Mouse (Mus musculus): Measurements from ENCODE around the gene Hsph1. TPM values are rescaled to one million over a fixed set of nuclear protein-coding genes. Genes with fewer than 3 reads are reported as not detected.

Gene Hsph1
- 10 to 100 TPM; 36.1 to 39.7 TPM for total RNA-seq (2021)
- long read RNA-seq, experiment 1, transcript Hsph1-211 (18 exons, 3,802 nt) = major isoform, 18 of 21 reads
- long read RNA-seq, experiment 1, partial matches to known transcripts = 2 of 21 reads
- long read RNA-seq, experiment 1, other reads (novel, unspliced or antisense) = 1 of 21 reads
- long read RNA-seq, experiment 2, transcript Hsph1-211 (18 exons, 3,802 nt) = major isoform, 41 of 50 reads
- long read RNA-seq, experiment 2, partial matches to known transcripts = 4 of 50 reads
- long read RNA-seq, experiment 2, other reads (novel, unspliced or antisense) = 4 of 50 reads

DNA sequence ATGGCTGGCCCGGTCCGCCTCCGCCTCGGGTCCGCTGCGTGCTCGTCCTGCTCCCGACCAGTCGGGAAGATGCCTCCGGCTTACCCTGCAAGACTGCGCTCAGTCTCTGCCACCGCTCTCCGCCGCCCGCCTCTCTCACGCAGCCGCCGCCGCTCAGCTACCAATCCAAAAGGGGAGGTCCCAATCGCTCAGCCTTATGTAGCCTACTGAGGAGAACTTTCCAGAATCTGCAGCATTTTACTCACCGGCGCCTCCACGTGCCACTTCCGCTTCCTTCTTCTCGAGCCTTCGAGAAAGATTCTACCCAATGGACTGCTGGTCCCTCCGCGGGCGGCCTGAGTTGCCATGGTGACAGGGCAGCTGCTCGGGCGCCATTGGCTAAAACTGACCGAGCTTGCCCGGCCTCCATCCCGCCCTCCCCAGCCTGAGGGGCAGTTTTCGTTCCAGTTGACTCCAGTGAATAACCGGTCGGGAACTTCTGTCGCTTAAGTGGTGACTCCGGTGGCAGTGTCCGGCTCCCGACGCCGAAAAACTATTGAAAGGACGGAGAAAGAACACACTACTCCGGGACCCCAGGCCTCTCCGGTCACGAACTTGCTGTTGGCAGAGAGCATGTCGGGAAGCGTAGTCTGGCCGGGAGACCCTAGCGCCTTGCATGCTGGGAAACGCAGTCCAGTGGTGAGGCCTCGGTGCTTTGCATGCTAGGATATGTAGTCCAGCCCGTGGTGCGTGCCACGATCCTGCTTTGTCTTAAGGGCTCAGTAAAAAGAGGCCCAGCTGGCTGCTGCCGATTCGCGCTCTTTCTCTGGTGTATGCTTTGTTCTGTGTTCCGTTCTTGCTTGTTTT lies at the start of gene Hsph1:
Gene Hsph1 (minus strand): TSS at position 302 of the 846 bp plus-strand sequence.
- peak; percentile 98 for DNase-seq
- intact Hi-C loops (cut with DNase I; ENCODE audit: low total_unique reads) = no loop called here

- no peak for DNase-seq
- intact Hi-C loops (cut with DNase I; ENCODE audit: low total_unique reads) = no loop called here
These were observed 44.8 kb upstream of the Hsph1 start for GRCm38 (mm10) chr5:149680946-149681345.

DNA sequence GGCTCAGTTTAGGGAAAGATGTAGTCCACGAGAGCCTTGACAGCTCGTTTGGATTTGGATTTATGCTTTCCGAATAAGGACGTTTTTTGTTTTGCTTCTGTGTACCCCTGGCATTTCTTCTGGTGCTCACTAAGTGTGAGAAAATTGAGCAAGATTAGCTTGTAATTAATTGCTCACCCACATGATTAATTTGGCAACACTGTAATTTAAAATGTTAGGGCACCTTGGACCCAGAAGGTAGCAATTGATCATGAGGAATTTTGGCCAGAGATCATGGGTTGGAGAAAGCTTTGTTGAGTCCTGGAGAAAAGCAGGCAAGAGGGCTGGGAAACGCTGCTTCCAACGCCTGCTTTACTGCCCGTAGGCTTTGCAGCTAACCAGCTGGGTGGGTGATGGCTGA lies 43.7 kb upstream of the Hsph1 start:
- intact Hi-C loops (cut with DNase I; ENCODE audit: low total_unique reads) = no loop called here
- DNase-seq = no peak

DNA sequence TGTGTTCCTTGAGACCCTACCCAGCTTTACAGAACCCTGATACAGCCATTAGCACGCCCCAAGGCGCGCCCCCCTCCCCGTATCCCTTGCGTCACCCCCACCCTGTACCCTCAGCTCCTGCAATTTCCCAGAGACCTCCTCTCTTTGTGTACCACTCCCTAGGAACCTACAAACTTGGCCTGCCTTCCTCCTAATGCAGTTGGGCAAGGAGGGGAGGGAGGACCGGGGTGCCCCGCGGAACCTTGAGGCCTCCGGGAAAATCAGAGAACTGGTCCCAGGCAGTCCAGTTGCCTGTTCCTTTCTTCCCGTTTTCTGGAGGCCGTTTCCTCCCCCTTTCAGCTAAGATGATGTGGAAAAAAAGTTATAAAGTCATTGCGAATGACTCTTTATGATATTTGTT lies 43.2 kb upstream of the Hsph1 start:
- DNase-seq = no peak
- intact Hi-C loops (cut with DNase I; ENCODE audit: low total_unique reads) = no loop called here

GRCm38 (mm10) chr5:149678990-149679348 lies 42.8 kb upstream of the Hsph1 start:
- intact Hi-C loops (cut with DNase I; ENCODE audit: low total_unique reads) = no loop called here
- peak; percentile 5 for DNase-seq

DNA sequence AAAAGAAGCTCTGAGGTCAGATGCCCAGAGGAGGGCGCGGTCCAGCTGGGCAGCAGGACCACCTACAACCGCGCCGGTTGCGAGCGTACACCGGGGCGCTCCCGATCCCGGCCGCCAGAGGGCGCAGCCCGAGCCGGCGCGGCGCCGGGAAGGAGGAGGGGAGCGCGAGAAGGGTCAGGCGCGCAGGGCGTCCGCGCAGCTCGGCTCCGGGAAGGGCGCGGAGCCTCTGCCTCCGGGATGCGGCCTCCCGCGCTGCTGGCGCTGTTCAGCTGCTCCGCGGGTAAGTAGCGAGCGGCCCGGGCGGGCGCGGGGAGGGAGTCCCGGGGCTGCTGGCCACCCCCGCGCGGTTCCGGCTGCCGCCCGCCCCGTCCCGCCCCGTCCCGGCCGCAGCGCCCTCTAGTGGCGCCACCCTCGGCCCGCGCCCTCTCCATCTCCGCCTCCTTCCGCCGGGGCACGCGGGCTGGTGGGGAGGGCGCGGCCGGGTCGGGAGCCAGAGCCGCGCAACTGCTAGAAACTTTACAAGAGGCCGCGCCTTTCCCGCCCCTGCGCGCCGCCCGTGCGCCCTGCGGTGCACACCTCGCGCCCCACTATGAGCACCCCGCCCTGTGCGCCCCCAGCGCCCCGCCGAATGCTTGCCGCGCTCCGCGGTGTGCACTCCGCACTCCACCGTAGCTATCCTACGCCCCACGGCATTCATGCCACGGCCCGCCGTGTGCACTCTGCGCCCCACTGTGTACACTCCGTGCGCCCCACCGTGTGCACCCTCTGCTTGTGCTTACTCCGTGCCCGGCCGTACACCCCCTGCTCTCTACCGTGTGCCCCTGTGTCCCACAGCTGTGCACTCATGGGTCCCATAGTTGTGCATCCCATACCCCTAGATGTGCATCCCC lies 42.2 kb upstream of the Hsph1 start, which contains the start of gene B3glct:
Gene B3glct (plus strand): TSS at position 131 of the 890 bp plus-strand sequence.
- peak; percentile 87 for DNase-seq
- intact Hi-C loops (cut with DNase I; ENCODE audit: low total_unique reads) = no loop called here

DNA sequence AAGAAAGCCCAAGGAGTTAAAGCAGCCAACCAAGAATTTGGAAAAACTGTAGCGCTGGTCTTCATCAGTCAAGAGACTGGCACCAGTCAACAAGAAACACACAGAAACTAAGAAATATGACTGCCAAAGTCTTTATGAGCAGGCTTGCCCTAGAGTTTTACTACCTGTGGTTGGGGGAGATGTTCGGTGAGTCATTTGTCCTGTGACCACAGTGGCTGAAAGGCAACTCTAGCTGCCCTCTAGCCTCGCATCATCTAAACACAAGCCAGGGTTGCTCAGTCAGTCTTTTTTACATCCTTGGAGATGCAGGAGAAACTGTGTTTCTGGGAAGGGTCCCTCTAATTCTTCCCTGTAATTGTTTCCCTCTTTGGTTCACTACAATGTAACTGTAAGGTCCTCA lies 41.0 kb upstream of the Hsph1 start:
- intact Hi-C loops (cut with DNase I; ENCODE audit: low total_unique reads) = no loop called here
- no peak for DNase-seq

- intact Hi-C loops (cut with DNase I; ENCODE audit: low total_unique reads) = no loop called here
- DNase-seq = no peak
These were observed 27.2 kb upstream of the Hsph1 start for GRCm38 (mm10) chr5:149663417-149663816.

DNA sequence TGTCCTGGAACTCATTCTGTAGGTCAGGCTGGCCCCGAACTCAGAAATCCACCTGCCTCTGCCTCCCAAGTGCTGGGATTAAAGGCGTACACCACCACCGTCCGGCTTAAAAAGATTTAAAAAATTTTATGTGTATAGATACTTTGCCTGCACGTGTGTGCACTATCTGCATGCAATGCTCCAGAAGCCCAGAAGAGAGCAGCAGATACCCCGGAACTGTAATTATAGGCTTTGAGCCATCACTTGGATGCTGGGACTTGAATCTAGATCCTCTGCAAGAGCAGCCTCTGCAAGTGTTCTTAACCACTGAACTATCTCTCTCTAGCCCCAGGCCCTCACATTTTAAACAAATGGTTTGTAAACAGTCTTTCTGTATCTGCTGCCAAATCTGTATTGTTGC lies 26.8 kb upstream of the Hsph1 start:
- intact Hi-C loops (cut with DNase I; ENCODE audit: low total_unique reads) = no loop called here
- no peak for DNase-seq

- DNase-seq = no peak
- intact Hi-C loops (cut with DNase I; ENCODE audit: low total_unique reads) = no loop called here
These were observed 25.3 kb upstream of the Hsph1 start for GRCm38 (mm10) chr5:149661428-149661827.

GRCm38 (mm10) chr5:149659414-149659780 lies 23.2 kb upstream of the Hsph1 start:
- intact Hi-C loops (cut with DNase I; ENCODE audit: low total_unique reads) = no loop called here
- DNase-seq = no peak

DNA sequence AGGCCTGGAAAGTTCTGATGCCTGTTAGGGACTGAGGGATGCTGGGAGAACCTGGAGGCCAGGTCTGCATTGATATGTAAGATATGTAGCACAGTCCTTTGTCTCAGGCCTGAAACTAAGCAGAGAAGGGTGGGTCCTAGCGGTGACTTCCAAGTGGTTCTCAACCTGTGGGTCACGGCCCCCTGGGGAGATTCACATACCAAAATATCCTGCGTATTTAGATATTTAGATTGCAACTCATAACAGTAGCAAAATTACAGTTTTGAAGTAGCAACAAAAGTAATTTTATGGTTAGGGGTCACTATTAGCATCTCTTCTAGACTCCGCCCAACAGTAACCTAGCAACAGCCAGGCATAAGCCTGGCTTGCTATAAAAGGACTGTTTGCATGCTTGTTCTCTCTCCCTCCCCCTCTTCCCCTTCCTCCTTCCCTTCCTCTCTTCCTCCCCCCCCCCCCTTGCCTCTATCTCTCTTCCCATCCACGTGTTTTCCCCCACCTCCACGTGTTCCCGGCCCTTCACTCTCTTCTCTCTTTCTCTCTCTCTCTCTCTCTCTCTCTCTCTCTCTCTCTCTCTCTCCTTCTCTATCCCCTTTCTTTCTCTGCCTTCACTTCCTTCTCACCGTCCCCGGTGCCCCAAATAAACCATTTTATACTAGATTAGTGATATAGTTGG lies 22.7 kb upstream of the Hsph1 start:
- intact Hi-C loops (cut with DNase I; ENCODE audit: low total_unique reads) = no loop called here
- DNase-seq = no peak

DNA sequence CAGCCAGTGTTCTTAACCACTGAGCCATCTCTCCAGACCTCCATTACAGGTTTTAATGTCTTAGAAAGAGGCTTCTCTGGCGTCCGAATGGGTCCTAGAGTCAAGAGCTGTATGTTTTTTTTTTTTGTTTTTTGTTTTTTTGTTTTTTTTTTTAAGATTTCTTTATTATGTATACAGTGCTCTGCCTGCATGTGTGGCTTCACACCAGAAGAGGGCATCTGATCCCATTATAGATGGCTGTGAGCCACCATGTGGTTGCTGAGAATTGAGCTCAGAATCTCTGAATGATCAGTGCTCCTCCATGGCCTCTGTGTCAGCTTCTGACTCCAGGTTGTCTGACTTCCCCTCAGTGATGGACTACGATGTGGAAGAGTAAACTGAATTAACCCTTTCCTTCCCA lies 21.8 kb upstream of the Hsph1 start:
- intact Hi-C loops (cut with DNase I; ENCODE audit: low total_unique reads) = no loop called here
- no peak for DNase-seq

GRCm38 (mm10) chr5:149655636-149656035 lies 19.5 kb upstream of the Hsph1 start:
- intact Hi-C loops (cut with DNase I; ENCODE audit: low total_unique reads) = no loop called here
- no peak for DNase-seq

GRCm38 (mm10) chr5:149650179-149650553 lies 14.0 kb upstream of the Hsph1 start:
- no peak for DNase-seq
- intact Hi-C loops (cut with DNase I; ENCODE audit: low total_unique reads) = no loop called here

- intact Hi-C loops (cut with DNase I; ENCODE audit: low total_unique reads) = no loop called here
- DNase-seq = no peak
These were observed 13.5 kb upstream of the Hsph1 start for GRCm38 (mm10) chr5:149649499-149650178.

DNA sequence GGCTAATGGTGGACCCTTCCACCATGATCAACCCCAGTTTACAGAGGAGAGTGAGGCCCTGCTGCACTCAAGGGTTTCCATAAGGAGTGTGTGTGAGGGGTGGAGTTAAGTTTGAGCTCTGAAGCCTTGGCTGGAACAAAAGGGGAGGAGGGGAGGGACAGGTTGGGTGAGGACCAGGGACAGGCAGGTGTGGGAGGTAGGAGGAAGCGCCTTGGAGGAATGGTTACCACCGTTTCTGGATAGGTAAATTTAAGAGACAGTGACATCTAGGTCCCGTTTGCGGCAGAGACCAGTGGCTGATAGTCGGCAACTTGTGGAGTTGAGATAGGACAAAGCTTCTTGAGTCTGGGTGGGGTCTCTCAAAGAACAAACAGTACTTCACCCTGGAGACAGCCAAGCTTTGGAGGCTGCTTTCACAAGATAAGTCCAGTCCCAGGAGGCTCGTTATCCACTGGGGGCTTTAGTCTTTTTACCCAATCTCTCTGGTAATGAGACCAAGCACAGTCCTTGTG lies 12.8 kb upstream of the Hsph1 start:
- intact Hi-C loops (cut with DNase I; ENCODE audit: low total_unique reads) = no loop called here
- DNase-seq = no peak

DNA sequence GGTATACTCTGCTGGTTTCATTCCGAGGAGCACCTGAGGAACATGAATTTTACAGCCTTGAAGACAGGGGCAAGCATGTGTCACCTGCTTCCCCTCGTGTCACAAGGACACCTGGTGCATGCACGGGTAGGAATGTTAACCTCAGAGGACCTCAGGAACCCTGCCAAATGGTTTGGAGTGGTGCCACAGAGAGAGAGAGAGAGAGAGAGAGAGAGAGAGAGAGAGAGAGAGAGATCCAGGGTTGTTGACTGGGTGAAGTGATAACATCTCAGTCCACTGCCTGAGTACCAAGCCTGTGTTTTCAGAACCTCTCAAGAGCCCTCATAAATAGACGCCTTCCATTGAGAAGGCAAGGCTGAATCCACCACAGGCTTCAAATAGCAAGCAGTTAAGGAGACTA lies 12.0 kb upstream of the Hsph1 start:
- no peak for DNase-seq
- intact Hi-C loops (cut with DNase I; ENCODE audit: low total_unique reads) = no loop called here
